Mouse (Mus musculus) Muller cell, postnatal 12 days (primary cell): ENCODE data around the gene Rnf121.
"Not testable (repeated sequence)": the region's sequence is repeated elsewhere in the genome, so short reads cannot be mapped to it uniquely, and the experiment has no call there.

ENCODE experiments used
- DNase-seq: peaks from one replicate; pipeline ENCODE4 v3.0.0-alpha.2; 2015; ENCODE audit errors: inconsistent ontology term

The Rnf121 gene

GRCm38 (mm10) chr7:102064655-102065045, 619 bp downstream of the Rnf121 start:
- no peak for DNase-seq

DNA sequence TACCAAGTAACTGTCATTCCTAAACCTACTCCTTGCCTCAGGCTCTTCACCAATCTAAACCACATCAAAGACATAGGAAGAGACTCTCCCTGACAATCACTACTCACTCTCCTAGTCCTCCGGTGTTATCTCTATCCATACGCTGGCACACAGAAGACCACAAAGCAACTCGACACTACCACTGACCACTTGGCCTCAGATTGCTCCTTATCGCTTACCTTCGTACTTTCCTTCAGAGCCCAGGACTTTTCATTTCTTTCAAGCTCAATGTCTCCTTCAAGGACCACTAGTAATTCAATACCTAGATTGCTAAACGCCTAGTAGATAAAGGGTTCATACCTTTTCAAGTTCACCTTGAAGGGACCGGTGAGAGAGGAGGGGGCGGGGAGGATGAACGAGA, 1.4 kb downstream of the Rnf121 start:
- DNase-seq: no peak

DNA sequence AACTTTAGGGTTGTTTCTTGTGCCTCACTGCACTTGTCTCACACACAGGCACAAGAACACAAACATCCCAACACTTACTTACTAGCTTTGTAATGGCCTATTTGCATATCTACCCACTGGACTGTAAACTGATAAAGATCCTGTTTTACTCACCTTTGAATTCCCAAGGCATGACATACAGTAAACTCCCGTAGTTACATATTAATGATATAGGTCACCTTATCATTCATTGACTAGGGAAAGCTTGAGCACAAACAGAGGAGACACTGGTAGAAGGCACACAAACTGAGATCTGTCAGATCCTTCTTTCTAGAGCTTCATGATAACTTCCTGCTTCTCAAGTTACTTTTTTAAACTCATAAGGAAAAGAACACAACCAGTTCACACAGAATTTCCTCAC, 3.1 kb downstream of the Rnf121 start:
- DNase-seq: no peak

GRCm38 (mm10) chr7:102061353-102061752, 3.9 kb downstream of the Rnf121 start:
- DNase-seq: no peak

DNA sequence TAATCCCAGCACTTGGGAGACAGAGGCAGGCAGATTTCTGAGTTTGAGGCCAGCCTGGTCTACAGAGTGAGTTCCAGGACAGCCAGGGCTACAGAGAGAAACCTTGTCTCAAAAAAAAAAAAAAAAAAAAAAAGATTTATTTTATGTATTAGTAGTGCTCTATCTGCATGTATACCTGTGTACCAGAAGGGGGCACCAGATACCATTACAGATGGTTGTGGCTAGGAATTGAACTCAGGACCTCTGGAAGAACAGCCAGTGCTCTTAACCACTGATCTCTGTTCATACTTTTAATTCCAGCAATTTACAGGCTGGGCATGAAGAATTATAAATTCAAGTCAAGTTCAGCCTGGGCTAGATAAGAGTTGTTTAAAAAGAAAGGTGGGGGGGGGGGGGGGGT, 16.7 kb downstream of the Rnf121 start:
- DNase-seq: not testable (repeated sequence)

DNA sequence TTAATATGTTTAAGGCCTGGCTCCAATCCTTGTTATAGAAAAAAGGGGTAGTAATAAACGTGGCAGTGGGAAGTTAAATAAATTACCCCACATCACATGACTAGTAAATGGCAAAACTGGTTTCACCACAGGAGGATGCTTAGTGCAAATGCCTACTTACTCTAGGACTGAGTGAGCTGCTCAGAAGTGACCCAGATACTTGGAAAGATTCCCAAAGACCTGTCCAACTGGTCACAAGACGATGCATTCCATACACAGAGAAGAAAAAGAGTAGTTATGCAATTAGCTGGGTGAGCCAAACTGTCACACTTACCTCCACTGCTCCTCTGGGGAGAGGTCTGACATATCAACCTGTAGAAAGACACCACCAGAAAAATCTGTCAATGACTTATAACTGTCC, 23.0 kb downstream of the Rnf121 start:
- DNase-seq: peak; percentile 47

DNA sequence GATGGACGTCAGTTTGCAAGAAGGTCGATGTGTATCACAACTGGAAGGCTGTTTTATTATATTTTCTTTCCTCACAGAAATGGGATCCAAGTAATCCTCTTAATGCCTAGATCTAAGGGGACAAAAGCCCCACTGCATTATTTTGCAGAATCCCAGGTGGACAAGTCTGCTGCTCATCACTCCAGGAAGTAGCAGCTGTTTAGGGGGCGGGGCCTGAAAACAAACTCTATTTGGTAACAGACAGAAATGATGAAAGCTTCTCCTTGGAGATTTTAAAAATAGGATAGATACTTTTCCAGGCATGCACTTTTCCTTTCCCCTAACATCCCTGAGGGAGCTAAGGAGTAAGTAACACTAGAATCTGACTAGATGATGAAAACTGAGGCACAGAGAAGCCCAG, 28.0 kb downstream of the Rnf121 start:
- DNase-seq: no peak

GRCm38 (mm10) chr7:102035534-102035933, 29.7 kb downstream of the Rnf121 start:
- no peak for DNase-seq

DNA sequence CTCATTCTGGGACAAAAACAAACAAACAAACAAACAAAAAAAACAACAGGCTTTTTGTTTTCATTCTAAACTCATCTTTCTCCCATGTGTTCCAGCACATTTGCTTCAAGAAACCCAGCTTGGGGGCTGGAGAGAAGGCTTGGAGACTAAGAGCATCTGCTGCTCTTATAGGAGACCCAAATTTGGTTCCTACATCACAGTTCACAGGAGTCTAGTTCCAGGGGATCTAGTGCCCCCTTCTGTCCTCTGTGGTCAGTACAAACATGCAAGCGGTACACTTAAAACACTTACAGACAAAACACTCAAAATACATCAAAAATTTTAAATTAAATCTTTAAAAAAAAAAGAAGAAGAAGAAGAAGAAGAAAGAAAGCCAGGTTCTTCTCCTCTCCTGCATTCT, 30.4 kb downstream of the Rnf121 start:
- no peak for DNase-seq

DNA sequence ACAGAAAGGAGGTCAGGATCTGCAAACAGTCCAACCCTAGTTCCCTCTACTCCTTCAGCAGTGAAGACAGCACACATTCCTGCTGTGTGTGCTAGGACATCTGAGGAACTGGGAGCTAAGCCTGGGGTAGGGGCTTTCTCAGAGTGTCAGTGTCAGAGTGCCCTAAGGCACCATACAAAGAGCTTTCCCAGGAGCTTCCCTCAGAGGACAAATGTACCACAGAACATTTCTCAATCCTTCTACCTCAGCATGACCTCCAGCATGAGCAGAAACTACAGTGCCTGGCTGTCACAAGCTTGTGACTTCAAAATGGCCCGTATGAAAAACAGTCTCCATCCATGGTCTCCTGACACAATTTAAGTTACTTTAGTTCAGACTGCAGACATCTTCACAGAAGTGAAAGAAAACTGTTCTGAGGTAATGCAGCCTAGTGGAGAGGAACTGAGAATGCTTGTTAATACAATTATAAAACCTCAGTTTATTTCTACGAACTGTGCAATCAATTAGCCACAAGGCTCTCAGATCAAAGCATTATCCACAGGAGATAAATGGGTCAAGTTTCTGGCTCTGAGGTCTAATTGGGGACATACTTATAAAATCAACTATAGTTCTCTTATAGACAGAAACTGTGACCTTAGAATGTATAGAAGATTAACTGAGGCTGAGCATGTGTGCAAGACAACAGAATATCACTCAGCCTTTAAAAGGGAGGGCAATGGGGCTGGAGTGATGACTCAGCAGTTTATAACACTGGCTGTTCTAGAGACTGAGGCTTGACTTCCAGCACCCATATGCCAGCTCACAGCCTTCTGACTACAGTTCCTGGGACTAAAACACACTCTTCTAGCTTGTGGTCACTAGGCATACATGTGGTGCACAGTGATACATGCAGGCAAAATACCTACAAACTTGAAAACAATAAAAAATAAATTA, 39.8 kb downstream of the Rnf121 start:
- DNase-seq: peak; percentile 43

- no peak for DNase-seq
These were observed 41.4 kb downstream of the Rnf121 start for GRCm38 (mm10) chr7:102023821-102024220.

DNA sequence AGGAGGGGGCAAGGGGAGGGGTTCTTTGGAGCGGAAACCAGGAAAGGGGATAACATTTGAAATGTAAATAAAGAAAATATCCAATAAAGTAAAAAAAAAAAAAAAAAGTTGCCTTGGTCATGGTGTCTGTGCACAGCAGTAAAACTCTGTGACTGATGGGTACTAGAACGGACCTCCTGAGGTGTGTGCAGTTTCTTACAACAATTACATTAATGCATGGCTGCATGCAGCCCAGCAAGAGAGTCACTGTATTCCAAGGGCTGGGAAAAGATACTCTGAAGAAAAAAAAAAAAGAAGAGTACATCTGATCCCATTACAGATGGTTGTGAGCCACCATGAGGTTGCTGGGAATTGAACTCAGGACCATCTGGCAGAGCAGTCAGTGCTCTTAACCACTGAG, 44.3 kb downstream of the Rnf121 start:
- DNase-seq: not testable (repeated sequence)

- DNase-seq: no peak
These were observed 45.9 kb downstream of the Rnf121 start for GRCm38 (mm10) chr7:102019362-102019761.

- no peak for DNase-seq
These were observed 46.7 kb downstream of the Rnf121 start, which contains the start of gene Il18bp for GRCm38 (mm10) chr7:102018590-102018989. Gene Il18bp (minus strand): TSS chr7:102018690.

DNA sequence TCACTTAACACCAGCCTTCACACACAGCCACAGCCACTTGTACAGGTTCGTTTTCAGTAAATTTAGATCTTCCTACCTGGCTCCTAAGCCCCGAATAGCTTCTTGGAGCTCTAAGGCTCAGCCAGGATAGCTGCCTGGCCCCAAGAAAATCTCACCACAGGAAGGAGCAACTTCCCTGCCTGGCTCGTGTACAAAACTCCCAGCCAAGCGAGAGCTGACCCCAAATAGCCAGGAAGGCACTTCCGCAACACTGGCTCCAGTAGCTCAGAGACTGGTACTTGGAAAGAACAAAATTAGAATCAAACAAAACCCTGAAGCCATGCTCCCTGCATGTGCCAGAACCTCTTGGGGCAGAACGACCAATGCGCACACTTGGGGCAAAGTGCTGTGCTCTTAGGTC, 47.2 kb downstream of the Rnf121 start:
- DNase-seq: no peak

GRCm38 (mm10) chr7:102017452-102017851, 47.8 kb downstream of the Rnf121 start:
- peak; percentile 31 for DNase-seq

GRCm38 (mm10) chr7:102016936-102017335, 48.3 kb downstream of the Rnf121 start:
- no peak for DNase-seq

DNA sequence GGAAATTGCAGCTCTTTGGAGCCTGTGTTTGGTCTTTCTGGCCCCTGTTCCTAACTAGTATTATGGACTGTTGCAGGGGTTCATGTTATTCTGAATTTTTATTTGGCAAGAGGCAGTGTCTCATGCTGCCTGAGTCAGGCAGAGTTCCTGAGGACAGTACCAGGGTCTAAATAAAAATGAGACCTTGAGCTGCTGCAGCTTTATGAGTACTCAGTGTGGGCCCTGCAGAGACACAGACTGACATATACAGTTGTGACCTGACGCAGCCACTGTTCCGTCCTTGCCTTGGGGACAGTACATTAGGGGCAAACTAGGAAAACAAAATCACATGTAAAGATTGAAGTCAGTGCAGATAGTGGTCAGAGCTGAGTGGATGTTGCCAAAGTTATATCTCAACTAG, 50.3 kb downstream of the Rnf121 start:
- DNase-seq: no peak

- no peak for DNase-seq
These were observed 51.9 kb downstream of the Rnf121 start for GRCm38 (mm10) chr7:102013416-102013815.

- DNase-seq: no peak
These were observed 53.4 kb downstream of the Rnf121 start for GRCm38 (mm10) chr7:102011855-102012254.

GRCm38 (mm10) chr7:102006520-102006919, 58.7 kb downstream of the Rnf121 start:
- no peak for DNase-seq

GRCm38 (mm10) chr7:102000921-102001630, 64.2 kb downstream of the Rnf121 start:
- peak; percentile 34 for DNase-seq

GRCm38 (mm10) chr7:102000296-102000695, 65.0 kb downstream of the Rnf121 start:
- no peak for DNase-seq
